Mouse (Mus musculus) cerebellum, postnatal 36 days (tissue): ENCODE measurements around the gene Rps17.

ENCODE experiments used
- DNase-seq, 2 experiments: peaks; one replicate each; pipeline ENCODE4 v3.0.0; 2021 to 2022; ENCODE audit warnings: mixed read lengths in 2 of 2

Gene Rps17

GRCm38 (mm10) chr7:81330767-81331166 is 14.3 kb downstream of the Rps17 start:
- DNase-seq = no peak

- DNase-seq = no peak
Observed at GRCm38 (mm10) chr7:81327661-81328060, 17.4 kb downstream of the Rps17 start.

GRCm38 (mm10) chr7:81326859-81327258 is 18.2 kb downstream of the Rps17 start:
- no peak for DNase-seq

GRCm38 (mm10) chr7:81326043-81326442 is 19.0 kb downstream of the Rps17 start:
- DNase-seq = no peak

GRCm38 (mm10) chr7:81321776-81322175 is 23.3 kb downstream of the Rps17 start:
- no peak for DNase-seq

- DNase-seq = no peak
Observed at GRCm38 (mm10) chr7:81319749-81320148, 25.3 kb downstream of the Rps17 start.

- no peak for DNase-seq
Observed at GRCm38 (mm10) chr7:81315583-81315982, 29.5 kb downstream of the Rps17 start.

- no peak for DNase-seq
Observed at GRCm38 (mm10) chr7:81311581-81311980, 33.5 kb downstream of the Rps17 start.

- no peak for DNase-seq
Observed at GRCm38 (mm10) chr7:81311130-81311529, 33.9 kb downstream of the Rps17 start.

GRCm38 (mm10) chr7:81309247-81309646 is 35.8 kb downstream of the Rps17 start:
- DNase-seq = no peak

- no peak for DNase-seq
Observed at GRCm38 (mm10) chr7:81307735-81308134, 37.3 kb downstream of the Rps17 start.

- DNase-seq = no peak
Observed at GRCm38 (mm10) chr7:81304675-81305074, 40.4 kb downstream of the Rps17 start.

- DNase-seq = no peak
Observed at GRCm38 (mm10) chr7:81304100-81304499, 41.0 kb downstream of the Rps17 start.

GRCm38 (mm10) chr7:81303682-81304081 is 41.4 kb downstream of the Rps17 start:
- DNase-seq = no peak

GRCm38 (mm10) chr7:81301323-81301722 is 43.7 kb downstream of the Rps17 start:
- DNase-seq = no peak

GRCm38 (mm10) chr7:81298206-81298605 is 46.8 kb downstream of the Rps17 start:
- DNase-seq = no peak

- no peak for DNase-seq
Observed at GRCm38 (mm10) chr7:81295169-81295568, 49.9 kb downstream of the Rps17 start.
